1 mouse cellular context compared by ENCODE assay signal in the genomic region with DNA sequence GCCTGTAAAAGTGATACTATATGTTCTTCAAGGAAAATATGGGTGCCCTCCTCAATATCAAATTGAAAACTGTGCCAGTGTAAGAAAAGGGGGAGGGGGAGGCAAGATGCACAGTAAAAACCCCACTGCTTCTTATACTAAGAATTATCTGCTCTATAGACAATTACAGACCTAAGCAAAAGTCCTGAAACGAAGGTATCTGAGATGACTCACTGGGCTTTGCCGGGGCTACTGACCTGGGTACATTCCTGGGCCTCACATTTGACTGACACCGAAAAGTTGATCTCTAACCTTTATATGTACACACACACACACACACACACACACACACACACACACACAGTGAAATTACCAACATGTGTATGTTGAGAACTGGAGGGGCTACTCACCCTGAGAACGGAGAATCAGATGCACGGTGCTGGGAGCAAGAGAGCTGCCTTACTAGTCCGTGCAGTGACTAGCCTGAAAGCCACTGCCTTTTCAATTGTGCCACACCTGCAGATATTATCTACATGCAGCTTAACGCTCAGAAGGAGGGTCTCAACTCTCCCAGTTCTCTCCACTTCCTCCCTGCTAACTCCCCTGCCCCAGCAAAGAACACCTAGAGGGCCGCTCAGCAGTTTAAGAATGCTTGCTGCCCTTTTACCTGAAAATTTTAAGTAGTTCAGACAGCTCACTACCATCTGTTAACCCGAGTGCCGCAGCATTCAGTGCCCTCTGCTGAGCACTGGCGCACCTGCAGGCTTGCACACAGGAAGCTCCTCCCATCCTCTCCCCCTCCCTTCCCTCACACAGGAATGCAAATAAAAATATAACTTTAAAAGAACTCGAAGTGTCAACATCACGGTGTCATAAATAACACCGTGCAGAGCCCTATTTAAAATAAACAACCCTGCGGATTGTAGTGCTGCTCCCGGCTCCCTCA.
TF ChIP-seq lines count a peak whose summit lies in the region.

No protein-coding gene starts in this region.

TF ChIP-seq in MEL, 35 proteins besides CTCF, POLR2A, EP300 and RAD21 (continued from another document):
- TF ChIP-seq POLR2AphosphoS2 (IDR thresholded peaks at IDR 0.05; ENCODE audit: low read length) (no peak), MXI1 (IDR thresholded peaks at IDR 0.05; ENCODE audit: low read depth, low read length) (peak; percentile 69), MAZ (IDR thresholded peaks at IDR 0.05; ENCODE audit: low read depth, low read length) (peak; percentile 65), BHLHE40 (IDR thresholded peaks at IDR 0.05; ENCODE audit: borderline replicate concordance, low read depth, low read length) (no peak), TBP (IDR thresholded peaks at IDR 0.05; ENCODE audit: low read depth, low read length) (peak; percentile 66; the same call in 1 of the 2 replicates), GABPA (IDR thresholded peaks at IDR 0.05; ENCODE audit: low read depth, low read length) (no peak), USF1 (IDR thresholded peaks at IDR 0.05; ENCODE audit: low read depth, low read length) (no peak), USF2 (IDR thresholded peaks at IDR 0.05; ENCODE audit: borderline replicate concordance in 1 of 2, insufficient read depth in 1 of 2, low read depth in 1 of 2, low read length in 2 of 2) (no peak)
TF ChIP-seq in MEL: peak in this region for 10.
